Mouse (Mus musculus): Measurements from ENCODE around the gene Gm20388. TPM values are rescaled to one million over a fixed set of nuclear protein-coding genes. Genes with fewer than 3 reads are reported as not detected.

Gm20388 gene
- polyA plus RNA-seq, 1 experiment from 2014 or later, result not detected

GRCm38 (mm10) chr8:122464985-122465384, 2554.3 kb downstream of the Gm20388 start:
- 62% methylated on average over 7 of the region's 7 CpGs for WGBS
- peaks cover 9% of the 10 kb centered on the region for H3K36me3 ChIP-seq (ENCODE audit: control insufficient read depth, insufficient read depth, low read length)
- H3K27ac ChIP-seq (replicated peaks; ENCODE audit: low read depth, low read length), result no peak overlapping the region
- no peak overlapping the region for H3K4me2 ChIP-seq (ENCODE audit: low read depth, severe bottlenecking)
- H3K27me3 ChIP-seq (ENCODE audit: control insufficient read depth, insufficient read depth, low read length), result peaks cover 20% of the 10 kb centered on the region
- no peak for DNase-seq (ENCODE audit: low spot score)
- H3K4me1 ChIP-seq (ENCODE audit: control insufficient read depth, insufficient read depth, low read length), result peaks cover 8% of the 10 kb centered on the region
- H3K4me3 ChIP-seq (ENCODE audit: low read depth, low read length), result no peak overlapping the region
- H3K9me3 ChIP-seq (ENCODE audit: control insufficient read depth, low read length), result no peaks in the 10 kb centered on the region
- no peak for ATAC-seq (ENCODE audit: insufficient number of reproducible peaks, low FRiP score, low TSS enrichment, low read depth)
- H3K9ac ChIP-seq (ENCODE audit: low read length), result no peak overlapping the region

GRCm38 (mm10) chr8:122467816-122468215, 2557.2 kb downstream of the Gm20388 start:
- Histone ChIP-seq H3K27ac (replicated peaks; ENCODE audit: low read depth, low read length) (no peak overlapping the region), H3K4me2 (ENCODE audit: low read depth, severe bottlenecking) (no peak overlapping the region), H3K9ac (ENCODE audit: low read length) (no peak overlapping the region), H3K4me3 (ENCODE audit: low read depth, low read length) (no peak overlapping the region), H3K4me1 (ENCODE audit: control insufficient read depth, insufficient read depth, low read length) (no peaks in the 10 kb centered on the region), H3K27me3 (ENCODE audit: control insufficient read depth, insufficient read depth, low read length) (no peaks in the 10 kb centered on the region), H3K9me3 (ENCODE audit: control insufficient read depth, low read length) (no peaks in the 10 kb centered on the region), H3K36me3 (ENCODE audit: control insufficient read depth, insufficient read depth, low read length) (peaks cover 9% of the 10 kb centered on the region)
- ATAC-seq (ENCODE audit: insufficient number of reproducible peaks, low FRiP score, low TSS enrichment, low read depth) (no peak), DNase-seq (ENCODE audit: low spot score) (no peak)
- WGBS, result 81% methylated on average over 13 of the region's 13 CpGs

GRCm38 (mm10) chr8:122469407-122469806, 2558.8 kb downstream of the Gm20388 start:
- H3K27ac ChIP-seq (replicated peaks; ENCODE audit: low read depth, low read length), result no peak overlapping the region

GRCm38 (mm10) chr8:122469965-122470364, 2559.3 kb downstream of the Gm20388 start:
- DNase-seq (ENCODE audit: low spot score) (no peak), ATAC-seq (ENCODE audit: insufficient number of reproducible peaks, low FRiP score, low TSS enrichment, low read depth) (no peak)
- Histone ChIP-seq H3K9ac (ENCODE audit: low read length) (no peak overlapping the region), H3K4me1 (ENCODE audit: control insufficient read depth, insufficient read depth, low read length) (peaks cover 3% of the 10 kb centered on the region; the same call in 1 of the 2 replicates), H3K27ac (replicated peaks; ENCODE audit: low read depth, low read length) (no peak overlapping the region), H3K4me2 (ENCODE audit: low read depth, severe bottlenecking) (no peak overlapping the region), H3K4me3 (ENCODE audit: low read depth, low read length) (no peak overlapping the region), H3K36me3 (ENCODE audit: control insufficient read depth, insufficient read depth, low read length) (peaks cover 14% of the 10 kb centered on the region), H3K9me3 (ENCODE audit: control insufficient read depth, low read length) (no peaks in the 10 kb centered on the region), H3K27me3 (ENCODE audit: control insufficient read depth, insufficient read depth, low read length) (no peaks in the 10 kb centered on the region)
- 88% methylated on average over 10 of the region's 10 CpGs for WGBS

More at GRCm38 (mm10) chr8:122469407-122469806, 2558.8 kb downstream of the Gm20388 start:
- Histone ChIP-seq H3K9me3 (ENCODE audit: control insufficient read depth, low read length) (no peaks in the 10 kb centered on the region), H3K4me3 (ENCODE audit: low read depth, low read length) (no peak overlapping the region), H3K9ac (ENCODE audit: low read length) (no peak overlapping the region), H3K4me1 (ENCODE audit: control insufficient read depth, insufficient read depth, low read length) (no peaks in the 10 kb centered on the region), H3K36me3 (ENCODE audit: control insufficient read depth, insufficient read depth, low read length) (peaks cover 14% of the 10 kb centered on the region), H3K4me2 (ENCODE audit: low read depth, severe bottlenecking) (no peak overlapping the region), H3K27me3 (ENCODE audit: control insufficient read depth, insufficient read depth, low read length) (no peaks in the 10 kb centered on the region)
- WGBS, result 77% methylated on average over 6 of the region's 6 CpGs
- ATAC-seq (ENCODE audit: insufficient number of reproducible peaks, low FRiP score, low TSS enrichment, low read depth) (no peak), DNase-seq (ENCODE audit: low spot score) (no peak)

- Histone ChIP-seq H3K27ac (replicated peaks; ENCODE audit: low read depth, low read length) (no peak overlapping the region), H3K9me3 (ENCODE audit: control insufficient read depth, low read length) (no peaks in the 10 kb centered on the region), H3K9ac (ENCODE audit: low read length) (no peak overlapping the region), H3K36me3 (ENCODE audit: control insufficient read depth, insufficient read depth, low read length) (peaks cover 14% of the 10 kb centered on the region), H3K4me1 (ENCODE audit: control insufficient read depth, insufficient read depth, low read length) (peaks cover 4% of the 10 kb centered on the region; the same call in 1 of the 2 replicates), H3K4me2 (ENCODE audit: low read depth, severe bottlenecking) (no peak overlapping the region), H3K4me3 (ENCODE audit: low read depth, low read length) (no peak overlapping the region), H3K27me3 (ENCODE audit: control insufficient read depth, insufficient read depth, low read length) (no peaks in the 10 kb centered on the region)
- DNase-seq (ENCODE audit: low spot score) (no peak), ATAC-seq (ENCODE audit: insufficient number of reproducible peaks, low FRiP score, low TSS enrichment, low read depth) (no peak)
- 80% methylated on average over 5 of the region's 5 CpGs for WGBS
Measured at GRCm38 (mm10) chr8:122470691-122471090, 2560.1 kb downstream of the Gm20388 start.

GRCm38 (mm10) chr8:122473911-122474421, 2563.3 kb downstream of the Gm20388 start:
- no peaks in the 10 kb centered on the region for H3K27me3 ChIP-seq (ENCODE audit: control insufficient read depth, insufficient read depth, low read length)

GRCm38 (mm10) chr8:122474951-122475560, 2564.4 kb downstream of the Gm20388 start:
- Histone ChIP-seq H3K36me3 (ENCODE audit: control insufficient read depth, insufficient read depth, low read length) (peaks cover 20% of the 10 kb centered on the region), H3K9me3 (ENCODE audit: control insufficient read depth, low read length) (no peaks in the 10 kb centered on the region), H3K4me1 (ENCODE audit: control insufficient read depth, insufficient read depth, low read length) (peaks cover 9% of the 10 kb centered on the region), H3K27me3 (ENCODE audit: control insufficient read depth, insufficient read depth, low read length) (no peaks in the 10 kb centered on the region), H3K27ac (replicated peaks; ENCODE audit: low read depth, low read length) (no peak overlapping the region), H3K4me3 (ENCODE audit: low read depth, low read length) (peak overlapping the region; percentile 91), H3K4me2 (ENCODE audit: low read depth, severe bottlenecking) (peak overlapping the region; percentile 86), H3K9ac (ENCODE audit: low read length) (peak overlapping the region; percentile 89)
- ATAC-seq (ENCODE audit: insufficient number of reproducible peaks, low FRiP score, low TSS enrichment, low read depth), result no peak
- WGBS, result 13% methylated on average over 16 of the region's 16 CpGs
- DNase-seq (ENCODE audit: low spot score), result no peak

More at GRCm38 (mm10) chr8:122473911-122474421, 2563.3 kb downstream of the Gm20388 start:
- H3K4me3 ChIP-seq (ENCODE audit: low read depth, low read length), result no peak overlapping the region
- peaks cover 9% of the 10 kb centered on the region for H3K4me1 ChIP-seq (ENCODE audit: control insufficient read depth, insufficient read depth, low read length)
- no peak overlapping the region for H3K4me2 ChIP-seq (ENCODE audit: low read depth, severe bottlenecking)
- H3K36me3 ChIP-seq (ENCODE audit: control insufficient read depth, insufficient read depth, low read length), result peaks cover 9% of the 10 kb centered on the region; the same call in 1 of the 2 replicates
- no peaks in the 10 kb centered on the region for H3K9me3 ChIP-seq (ENCODE audit: control insufficient read depth, low read length)
- DNase-seq (ENCODE audit: low spot score), result no peak
- no peak for ATAC-seq (ENCODE audit: insufficient number of reproducible peaks, low FRiP score, low TSS enrichment, low read depth)
- no peak overlapping the region for H3K9ac ChIP-seq (ENCODE audit: low read length)
- 93% methylated on average over 8 of the region's 8 CpGs for WGBS
- H3K27ac ChIP-seq (replicated peaks; ENCODE audit: low read depth, low read length), result no peak overlapping the region

GRCm38 (mm10) chr8:122475580-122476320, 2565.1 kb downstream of the Gm20388 start, which contains the start of the genes Rnf166 and Ctu2:
Gene Rnf166 (minus strand): TSS chr8:122476064.
Gene Ctu2 (plus strand): TSS chr8:122476143.
- 0% methylated on average over 73 of the region's 103 CpGs for WGBS
- Histone ChIP-seq H3K4me1 (ENCODE audit: control insufficient read depth, insufficient read depth, low read length) (peaks cover 9% of the 10 kb centered on the region), H3K27me3 (ENCODE audit: control insufficient read depth, insufficient read depth, low read length) (no peaks in the 10 kb centered on the region), H3K27ac (replicated peaks; ENCODE audit: low read depth, low read length) (peak within 1 kb of the TSS; percentile 52; the same call in 1 of the 2 replicates), H3K9me3 (ENCODE audit: control insufficient read depth, low read length) (no peaks in the 10 kb centered on the region), H3K4me3 (ENCODE audit: low read depth, low read length) (peak within 1 kb of the TSS; percentile 91), H3K4me2 (ENCODE audit: low read depth, severe bottlenecking) (peak within 1 kb of the TSS; percentile 86), H3K36me3 (ENCODE audit: control insufficient read depth, insufficient read depth, low read length) (peaks cover 20% of the 10 kb centered on the region), H3K9ac (ENCODE audit: low read length) (peak within 1 kb of the TSS; percentile 89)
- DNase-seq (ENCODE audit: low spot score) (peak; percentile 97), ATAC-seq (ENCODE audit: insufficient number of reproducible peaks, low FRiP score, low TSS enrichment, low read depth) (peak; percentile 88)
